Mouse (Mus musculus) CH12.LX (cell line): Measurements from ENCODE around the gene Gm10260.

Source experiments
- CTCF ChIP-seq, 2 experiments: IDR thresholded peaks in 1 of 2; conservative IDR thresholded peaks in 1 of 2; 2 replicates each; pipeline ENCODE4 v1.5.1; 2011 to 2012; ENCODE audit warnings: low read depth in 2 of 2, low read length in 2 of 2, improper control_type of control experiment in 1 of 2, inconsistent platforms in 1 of 2, mild to moderate bottlenecking in 1 of 2, moderate library complexity in 1 of 2
- POLR2A ChIP-seq: IDR thresholded peaks from 2 replicates; pipeline ENCODE4 v1.6.1; 2011; ENCODE audit warnings: low read depth, mild to moderate bottlenecking, improper control_type of control experiment, low read length
- USF2 ChIP-seq: conservative IDR thresholded peaks from 2 replicates; pipeline ENCODE4 v1.6.1; 2011; ENCODE audit warnings: low read depth, low read length, improper control_type of control experiment

DNA sequence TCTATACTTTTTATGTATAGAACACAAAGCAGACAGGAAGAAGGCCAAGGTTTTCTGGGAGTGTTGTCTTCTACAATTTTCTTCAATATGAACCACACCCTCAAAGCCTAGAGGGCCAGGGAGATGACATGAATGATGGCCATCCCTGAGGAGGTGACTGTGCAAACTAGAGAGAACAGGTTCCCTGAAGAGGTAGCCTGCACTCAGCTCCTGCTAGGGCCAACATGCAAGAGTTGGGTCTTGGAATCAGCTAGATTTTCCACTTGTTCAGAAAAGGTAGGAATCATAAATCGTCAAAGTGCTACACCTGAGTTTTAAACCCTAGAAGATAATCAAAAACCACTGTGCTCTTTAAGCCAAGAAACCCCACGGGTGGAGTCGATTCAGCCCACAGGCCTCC is 6.2 kb upstream of the Gm10260 start:
- no peak for TF ChIP-seq USF2
- no peak for TF ChIP-seq CTCF (conservative IDR thresholded peaks at IDR 0.05 in 1 of 2, IDR thresholded peaks at IDR 0.05 in 1 of 2; ENCODE audit: low read depth in 2 of 2, low read length in 2 of 2)
- no peak for TF ChIP-seq POLR2A
